Mouse (Mus musculus): ENCODE data around the gene Sh3yl1. TPM values are rescaled to one million over a fixed set of nuclear protein-coding genes. Genes with fewer than 3 reads are reported as not detected.

Sh3yl1 gene
- polyA plus RNA-seq, 1 experiment from 2014 or later, result 45.1 TPM

GRCm38 (mm10) chr12:31003795-31004194, 92.3 kb downstream of the Sh3yl1 start:
- no peak overlapping the region for H3K4me2 ChIP-seq
- H3K27ac ChIP-seq (replicated peaks), result no peak overlapping the region
- no peak overlapping the region for H3K4me3 ChIP-seq
- H3K36me3 ChIP-seq, result no peaks in the 10 kb centered on the region
- no peaks in the 10 kb centered on the region for H3K27me3 ChIP-seq
- WGBS, result 78% methylated on average over 4 of the region's 4 CpGs
- H3K4me1 ChIP-seq (replicated peaks), result no peaks in the 10 kb centered on the region
- no peak overlapping the region for H3K9ac ChIP-seq
- no peaks in the 10 kb centered on the region for H3K9me3 ChIP-seq
- no peak for ATAC-seq (ENCODE audit: low read depth)

DNA sequence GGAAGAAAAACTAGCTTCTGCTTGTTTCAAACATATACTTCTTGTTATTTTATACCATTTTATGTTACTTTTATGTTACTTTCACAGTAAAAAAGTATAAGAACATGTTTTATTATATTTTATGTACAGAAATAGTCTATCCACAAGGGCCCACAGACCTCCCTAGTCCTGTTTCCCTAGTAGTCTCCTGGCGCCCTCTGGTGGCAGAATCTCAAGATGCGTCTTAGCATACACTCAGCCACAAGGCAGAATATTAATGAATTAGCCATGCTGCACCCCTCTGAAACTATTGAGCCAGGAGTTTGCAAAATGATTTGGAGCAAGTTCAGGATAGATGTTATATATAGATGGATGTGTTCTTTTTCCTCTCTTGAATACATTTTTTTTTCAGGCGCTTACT, 93.5 kb downstream of the Sh3yl1 start:
- H3K4me2 ChIP-seq, result no peak overlapping the region
- H3K27me3 ChIP-seq, result no peaks in the 10 kb centered on the region
- no peak overlapping the region for H3K27ac ChIP-seq (replicated peaks)
- 25% methylated on average over 3 of the region's 3 CpGs for WGBS
- H3K9ac ChIP-seq, result no peak overlapping the region
- H3K36me3 ChIP-seq, result no peaks in the 10 kb centered on the region
- no peak overlapping the region for H3K4me3 ChIP-seq
- H3K4me1 ChIP-seq (replicated peaks), result no peaks in the 10 kb centered on the region
- no peaks in the 10 kb centered on the region for H3K9me3 ChIP-seq
- ATAC-seq (ENCODE audit: low read depth), result no peak

GRCm38 (mm10) chr12:31008171-31008570, 96.7 kb downstream of the Sh3yl1 start:
- Histone ChIP-seq H3K4me1 (replicated peaks) (no peaks in the 10 kb centered on the region), H3K27me3 (no peaks in the 10 kb centered on the region), H3K9me3 (no peaks in the 10 kb centered on the region), H3K4me3 (no peak overlapping the region), H3K27ac (replicated peaks) (no peak overlapping the region), H3K9ac (no peak overlapping the region), H3K4me2 (no peak overlapping the region), H3K36me3 (no peaks in the 10 kb centered on the region)
- no peak for ATAC-seq (ENCODE audit: low read depth)
- WGBS, result 32% methylated on average over 6 of the region's 6 CpGs

Other genes with a start within 250 kb of the Sh3yl1 start
- gene Alkal2, start 27.3 kb upstream of the Sh3yl1 start, polyA plus RNA-seq (2015; fragmentation: Nextera tagmentation; extraction: Ambion mirVana), result 0.29 TPM in 1 of 2 replicates, not detected in the other
- 119 and 129 TPM in 2 replicates for gene Acp1, start 79 bp upstream of the Sh3yl1 start, polyA plus RNA-seq (2015; fragmentation: Nextera tagmentation; extraction: Ambion mirVana)
- gene Fam110c, start 162.2 kb downstream of the Sh3yl1 start, polyA plus RNA-seq (2015; fragmentation: Nextera tagmentation; extraction: Ambion mirVana), result 0.08 TPM in 1 of 2 replicates, not detected in the other

Data from neural tube, embryonic 13.5 days (tissue).